In genomic region chr12:99571999-99572398, GRCm38 (mm10) we compare ENCODE assay signal across 8 mouse cellular contexts.
"Had no signal": no experiment of that assay in that cellular context is flagged by ENCODE, and none has a peak within 500 bp of the region (broad histone marks: within the 10 kb centered on the region; RNA-seq: fewer than 3 reads in every experiment).

No protein-coding gene starts in this region.

- ATAC-seq: liver, embryonic 12.5 days; midbrain, embryonic 15.5 days had no signal

- DNase-seq: kidney, adult 11 months; kidney, postnatal 10 days; lung, postnatal 14 days; right cerebral cortex, adult 18-20 months; right cerebral cortex, postnatal 25 days; thymus, postnatal 14 days had no signal
